8 mouse cellular contexts compared by ENCODE assay signal in genomic region chr6:52577270-52577669, GRCm38 (mm10).
DNase-seq lines count a peak whose midpoint lies in the region; ATAC-seq and TF ChIP-seq lines count a peak whose summit lies in the region.

No protein-coding gene starts in this region.

- H3K4me3 ChIP-seq in heart, embryonic 12.5 days: no peak overlapping the region
- H3K4me3 ChIP-seq in liver, embryonic 14.5 days (ENCODE audit: insufficient read depth in 1 of 2, low read depth in 2 of 2, low read length in 2 of 2): no peak overlapping the region
- no peak overlapping the region for H3K4me3 ChIP-seq in liver, embryonic 12.5 days
- H3K4me3 ChIP-seq in midbrain, embryonic 11.5 days (ENCODE audit: low read depth, low read length): no peak overlapping the region

- H3K36me3 ChIP-seq in heart, embryonic 12.5 days: peaks cover 9% of the 10 kb centered on the region
- no peaks in the 10 kb centered on the region for H3K36me3 ChIP-seq in liver, embryonic 14.5 days (replicated peaks; ENCODE audit: control insufficient read depth, insufficient read depth, low read depth)
- H3K36me3 ChIP-seq in liver, embryonic 12.5 days: 0 out of 2 replicates have a peak, but pooled peaks cover 4% of the 10 kb centered on the region
- H3K36me3 ChIP-seq in midbrain, embryonic 11.5 days (ENCODE audit: control insufficient read depth, insufficient read depth, low read length): no peaks in the 10 kb centered on the region

- H3K27ac ChIP-seq in heart, embryonic 12.5 days (ENCODE audit: poor library complexity, severe bottlenecking): no peak overlapping the region
- no peak overlapping the region for H3K27ac ChIP-seq in liver, embryonic 14.5 days
- H3K27ac ChIP-seq in liver, embryonic 12.5 days: no peak overlapping the region
- H3K27ac ChIP-seq in midbrain, embryonic 11.5 days (ENCODE audit: low read depth, low read length): no peak overlapping the region

- no peak overlapping the region for H3K4me2 ChIP-seq in heart, embryonic 12.5 days
- H3K4me2 ChIP-seq in liver, embryonic 14.5 days (ENCODE audit: low read depth): no peak overlapping the region
- H3K4me2 ChIP-seq in liver, embryonic 12.5 days: no peak overlapping the region
- H3K4me2 ChIP-seq in midbrain, embryonic 11.5 days: no peak overlapping the region

- H3K4me1 ChIP-seq in heart, embryonic 12.5 days (replicated peaks): peaks cover 10% of the 10 kb centered on the region
- H3K4me1 ChIP-seq in liver, embryonic 14.5 days (replicated peaks; ENCODE audit: control insufficient read depth in 2 of 2, insufficient read depth in 2 of 2, low read length in 1 of 2): no peaks in the 10 kb centered on the region
- H3K4me1 ChIP-seq in liver, embryonic 12.5 days: no peaks in the 10 kb centered on the region
- H3K4me1 ChIP-seq in midbrain, embryonic 11.5 days (ENCODE audit: control insufficient read depth, insufficient read depth, low read length): no peaks in the 10 kb centered on the region

- H3K27me3 ChIP-seq in heart, embryonic 12.5 days (replicated peaks): no peaks in the 10 kb centered on the region
- H3K27me3 ChIP-seq in liver, embryonic 14.5 days (ENCODE audit: control insufficient read depth, insufficient read depth, low read length): no peaks in the 10 kb centered on the region
- no peaks in the 10 kb centered on the region for H3K27me3 ChIP-seq in liver, embryonic 12.5 days (replicated peaks)
- H3K27me3 ChIP-seq in midbrain, embryonic 11.5 days (ENCODE audit: control insufficient read depth, insufficient read depth, low read length): no peaks in the 10 kb centered on the region

- TF ChIP-seq CTCF in liver, embryonic 14.5 days (IDR thresholded peaks at IDR 0.05; ENCODE audit: low read depth): peak; percentile 44; the same call in 1 of the 2 replicates

- TF ChIP-seq EP300 in liver, embryonic 14.5 days (IDR thresholded peaks at IDR 0.05; ENCODE audit: low read depth): no peak

- 27% methylated on average over 4 of the region's 4 CpGs for WGBS in heart, embryonic 12.5 days
- 43% methylated on average over 4 of the region's 4 CpGs for WGBS in liver, embryonic 14.5 days (ENCODE audit: insufficient replicate concordance)
- 33% methylated on average over 4 of the region's 4 CpGs for WGBS in liver, embryonic 12.5 days (ENCODE audit: insufficient replicate concordance)
- 44% methylated on average over 4 of the region's 4 CpGs for WGBS in midbrain, embryonic 11.5 days

- H3K9ac ChIP-seq in heart, embryonic 12.5 days: no peak overlapping the region
- H3K9ac ChIP-seq in liver, embryonic 14.5 days (replicated peaks): no peak overlapping the region
- H3K9ac ChIP-seq in liver, embryonic 12.5 days: no peak overlapping the region
- no peak overlapping the region for H3K9ac ChIP-seq in midbrain, embryonic 11.5 days (ENCODE audit: low read length)

- DNase-seq in heart, adult 11 months: peak; percentile 33
- DNase-seq in liver, embryonic 14.5 days (ENCODE audit: low read depth in 3 of 3, low spot score in 3 of 3): peak in 2 of 3 experiments; percentile 4 to 14
- peak; percentile 37 for DNase-seq in brain, embryonic 18.5 days (ENCODE audit: low read depth, low spot score)
- peak; percentile 70 for DNase-seq in retina, postnatal 1 day
- no peak for DNase-seq in midbrain, embryonic 11.5 days (ENCODE audit: low spot score, missing footprints)

- ATAC-seq in heart, embryonic 12.5 days (ENCODE audit: insufficient number of reproducible peaks, low FRiP score): no peak
- ATAC-seq in liver, embryonic 14.5 days (ENCODE audit: insufficient read depth): no peak
- ATAC-seq in liver, embryonic 12.5 days: no peak
- no peak for ATAC-seq in midbrain, embryonic 11.5 days (ENCODE audit: low FRiP score)
- ATAC-seq in monocyte, adult 5-6 weeks (replicated peaks; ENCODE audit: insufficient number of reproducible peaks, low FRiP score, low TSS enrichment, poor library complexity, severe bottlenecking): no peak

- H3K9me3 ChIP-seq in heart, embryonic 12.5 days (replicated peaks): no peaks in the 10 kb centered on the region
- no peaks in the 10 kb centered on the region for H3K9me3 ChIP-seq in liver, embryonic 14.5 days (ENCODE audit: control insufficient read depth, low read length)
- H3K9me3 ChIP-seq in liver, embryonic 12.5 days (replicated peaks): no peaks in the 10 kb centered on the region
- no peaks in the 10 kb centered on the region for H3K9me3 ChIP-seq in midbrain, embryonic 11.5 days (ENCODE audit: control insufficient read depth, low read length)
